Mouse (Mus musculus) adrenal gland (tissue): ENCODE results near the gene Prdm9.

Experiments
- intact Hi-C: fragments of 180-260 bp; cut with DNase I; formaldehyde crosslinking; loops from one replicate; pipeline ENCODE4 v1.15.1; 2025

The Prdm9 gene

GRCm38 (mm10) chr17:15528887-15529286, 35.3 kb downstream of the Prdm9 start:
- intact Hi-C loops: loop anchor here (5.0 to 10.0 kb wide), 2 partner anchors 33 to 176 kb away; partner anchors contain the start of genes Chd1 and Prdm9

- intact Hi-C loops: loop anchor here (5.0 to 10.0 kb wide), 2 partner anchors 35 to 177 kb away; partner anchors contain the start of genes Chd1 and Prdm9
These were observed 36.4 kb downstream of the Prdm9 start for GRCm38 (mm10) chr17:15527811-15528136.

- intact Hi-C loops: loop anchor here (5.0 to 10.0 kb wide), 2 partner anchors 35 to 178 kb away; partner anchors contain the start of genes Chd1 and Prdm9
These were observed 37.0 kb downstream of the Prdm9 start, which contains the start of gene Pdcd2 for GRCm38 (mm10) chr17:15526986-15527810. Gene Pdcd2 (minus strand): TSS chr17:15527301.

GRCm38 (mm10) chr17:15526304-15526703, 37.9 kb downstream of the Prdm9 start:
- intact Hi-C loops: loop anchor here (5.0 to 10.0 kb wide), 2 partner anchors 36 to 178 kb away; partner anchors contain the start of genes Chd1 and Prdm9

GRCm38 (mm10) chr17:15518766-15519165, 45.4 kb downstream of the Prdm9 start:
- intact Hi-C loops: no loop called here

- intact Hi-C loops: no loop called here
These were observed 46.0 kb downstream of the Prdm9 start for GRCm38 (mm10) chr17:15518186-15518585.

GRCm38 (mm10) chr17:15517776-15518175, 46.4 kb downstream of the Prdm9 start:
- intact Hi-C loops: no loop called here

GRCm38 (mm10) chr17:15510694-15511093, 53.5 kb downstream of the Prdm9 start:
- intact Hi-C loops: no loop called here

GRCm38 (mm10) chr17:15499656-15500394, 64.3 kb downstream of the Prdm9 start, which contains the start of the genes Psmb1 and Tbp:
Gene Psmb1 (minus strand): TSS chr17:15499751.
Gene Tbp (plus strand): TSS chr17:15499888.
- intact Hi-C loops: no loop called here

GRCm38 (mm10) chr17:15498753-15499113, 65.4 kb downstream of the Prdm9 start:
- intact Hi-C loops: no loop called here

GRCm38 (mm10) chr17:15497882-15498752, 66.0 kb downstream of the Prdm9 start:
- intact Hi-C loops: no loop called here
